Mouse (Mus musculus): Measurements from ENCODE around the gene Cog5. TPM values are rescaled to one million over a fixed set of nuclear protein-coding genes. Genes with fewer than 3 reads are reported as not detected.
A peak's percentile ranks its signal among the peaks of the same experiment; 100 is the strongest.

Gene Cog5
- polyA plus RNA-seq, 1 experiment = 25.0 TPM

GRCm38 (mm10) chr12:31634343-31635239 lies 20.1 kb upstream of the Cog5 start, which contains the start of gene Bcap29:
Bcap29 (minus strand) TSS chr12:31634658.
- peak within 1 kb of the TSS; percentile 80 for H3K4me3 ChIP-seq (replicated peaks; ENCODE audit: control insufficient read depth, low read depth, low read length)
- TF ChIP-seq POLR2A (IDR thresholded peaks at IDR 0.05; ENCODE audit: borderline replicate concordance, control insufficient read depth, low read depth, low read length) (no peak), CTCF (IDR thresholded peaks at IDR 0.05; ENCODE audit: control insufficient read depth, insufficient read depth, low read length) (no peak)
- 2% methylated on average over 73 of the region's 73 CpGs for WGBS
- no peaks in the 10 kb centered on the region; the same call in 1 of the 2 replicates for H3K4me1 ChIP-seq (ENCODE audit: control insufficient read depth, insufficient read depth, low read length)
- peak within 1 kb of the TSS; percentile 35 for H3K27ac ChIP-seq (ENCODE audit: control insufficient read depth, insufficient read depth, low read depth, low read length, poor library complexity)

- H3K4me3 ChIP-seq (replicated peaks; ENCODE audit: control insufficient read depth, low read depth, low read length) = no peak overlapping the region
- no peak overlapping the region for H3K27ac ChIP-seq (ENCODE audit: control insufficient read depth, insufficient read depth, low read depth, low read length, poor library complexity)
- H3K4me1 ChIP-seq (ENCODE audit: control insufficient read depth, insufficient read depth, low read length) = no peaks in the 10 kb centered on the region; the same call in 1 of the 2 replicates
- TF ChIP-seq CTCF (IDR thresholded peaks at IDR 0.05; ENCODE audit: control insufficient read depth, insufficient read depth, low read length) = no peak
- no peak for TF ChIP-seq POLR2A (IDR thresholded peaks at IDR 0.05; ENCODE audit: borderline replicate concordance, control insufficient read depth, low read depth, low read length)
- WGBS = 78% methylated on average over 3 of the region's 3 CpGs
Observed at GRCm38 (mm10) chr12:31635240-31635607, 19.4 kb upstream of the Cog5 start.

- WGBS = 70% methylated on average over 5 of the region's 5 CpGs
- H3K27ac ChIP-seq (ENCODE audit: control insufficient read depth, insufficient read depth, low read depth, low read length, poor library complexity) = no peak overlapping the region
- H3K4me1 ChIP-seq (ENCODE audit: control insufficient read depth, insufficient read depth, low read length) = no peaks in the 10 kb centered on the region; the same call in 1 of the 2 replicates
- TF ChIP-seq POLR2A (IDR thresholded peaks at IDR 0.05; ENCODE audit: borderline replicate concordance, control insufficient read depth, low read depth, low read length) (no peak), CTCF (IDR thresholded peaks at IDR 0.05; ENCODE audit: control insufficient read depth, insufficient read depth, low read length) (no peak)
- H3K4me3 ChIP-seq (replicated peaks; ENCODE audit: control insufficient read depth, low read depth, low read length) = no peak overlapping the region
Observed at GRCm38 (mm10) chr12:31653611-31654010, 1.1 kb upstream of the Cog5 start.

GRCm38 (mm10) chr12:31654965-31655477 lies 352 bp downstream of the Cog5 start:
- TF ChIP-seq CTCF (IDR thresholded peaks at IDR 0.05; ENCODE audit: control insufficient read depth, insufficient read depth, low read length) (no peak; the same call in 1 of the 2 replicates), POLR2A (IDR thresholded peaks at IDR 0.05; ENCODE audit: borderline replicate concordance, control insufficient read depth, low read depth, low read length) (no peak)
- Histone ChIP-seq H3K27ac (ENCODE audit: control insufficient read depth, insufficient read depth, low read depth, low read length, poor library complexity) (peak overlapping the region; percentile 70), H3K4me1 (ENCODE audit: control insufficient read depth, insufficient read depth, low read length) (no peaks in the 10 kb centered on the region; the same call in 1 of the 2 replicates), H3K4me3 (replicated peaks; ENCODE audit: control insufficient read depth, low read depth, low read length) (peak overlapping the region; percentile 100)
- WGBS = under 1% methylated on average over 29 of the region's 29 CpGs

- Histone ChIP-seq H3K4me3 (replicated peaks; ENCODE audit: control insufficient read depth, low read depth, low read length) (no peak overlapping the region), H3K4me1 (ENCODE audit: control insufficient read depth, insufficient read depth, low read length) (no peaks in the 10 kb centered on the region; the same call in 1 of the 2 replicates), H3K27ac (ENCODE audit: control insufficient read depth, insufficient read depth, low read depth, low read length, poor library complexity) (no peak overlapping the region)
- 93% methylated on average over 2 of the region's 2 CpGs for WGBS
- TF ChIP-seq POLR2A (IDR thresholded peaks at IDR 0.05; ENCODE audit: borderline replicate concordance, control insufficient read depth, low read depth, low read length) (no peak), CTCF (IDR thresholded peaks at IDR 0.05; ENCODE audit: control insufficient read depth, insufficient read depth, low read length) (no peak)
Observed at GRCm38 (mm10) chr12:31656841-31657240, 2.2 kb downstream of the Cog5 start.

- TF ChIP-seq CTCF (IDR thresholded peaks at IDR 0.05; ENCODE audit: control insufficient read depth, insufficient read depth, low read length) (no peak), POLR2A (IDR thresholded peaks at IDR 0.05; ENCODE audit: borderline replicate concordance, control insufficient read depth, low read depth, low read length) (no peak)
- Histone ChIP-seq H3K27ac (ENCODE audit: control insufficient read depth, insufficient read depth, low read depth, low read length, poor library complexity) (no peak overlapping the region), H3K4me1 (ENCODE audit: control insufficient read depth, insufficient read depth, low read length) (no peaks in the 10 kb centered on the region), H3K4me3 (replicated peaks; ENCODE audit: control insufficient read depth, low read depth, low read length) (no peak overlapping the region)
- 86% methylated on average over 6 of the region's 6 CpGs for WGBS
Observed at GRCm38 (mm10) chr12:31665999-31666398, 11.3 kb downstream of the Cog5 start.

GRCm38 (mm10) chr12:31667187-31667586 lies 12.5 kb downstream of the Cog5 start:
- TF ChIP-seq POLR2A (IDR thresholded peaks at IDR 0.05; ENCODE audit: borderline replicate concordance, control insufficient read depth, low read depth, low read length) (no peak), CTCF (IDR thresholded peaks at IDR 0.05; ENCODE audit: control insufficient read depth, insufficient read depth, low read length) (no peak)
- no peaks in the 10 kb centered on the region for H3K4me1 ChIP-seq (ENCODE audit: control insufficient read depth, insufficient read depth, low read length)
- no peak overlapping the region for H3K27ac ChIP-seq (ENCODE audit: control insufficient read depth, insufficient read depth, low read depth, low read length, poor library complexity)
- H3K4me3 ChIP-seq (replicated peaks; ENCODE audit: control insufficient read depth, low read depth, low read length) = no peak overlapping the region
- 72% methylated on average over 3 of the region's 3 CpGs for WGBS

GRCm38 (mm10) chr12:31686679-31687078 lies 32.0 kb downstream of the Cog5 start:
- WGBS = 76% methylated on average over 3 of the region's 3 CpGs
- H3K27ac ChIP-seq (ENCODE audit: control insufficient read depth, insufficient read depth, low read depth, low read length, poor library complexity) = no peak overlapping the region
- no peaks in the 10 kb centered on the region for H3K4me1 ChIP-seq (ENCODE audit: control insufficient read depth, insufficient read depth, low read length)
- no peak overlapping the region for H3K4me3 ChIP-seq (replicated peaks; ENCODE audit: control insufficient read depth, low read depth, low read length)
- TF ChIP-seq POLR2A (IDR thresholded peaks at IDR 0.05; ENCODE audit: borderline replicate concordance, control insufficient read depth, low read depth, low read length) (no peak), CTCF (IDR thresholded peaks at IDR 0.05; ENCODE audit: control insufficient read depth, insufficient read depth, low read length) (no peak)

Data from bone marrow, adult 2 months (tissue).